Mouse (Mus musculus) embryonic facial prominence, embryonic 11.5 days (tissue): Measurements from ENCODE around the gene Klk8. TPM values are rescaled to one million over a fixed set of nuclear protein-coding genes. Genes with fewer than 3 reads are reported as not detected.

ENCODE experiments used
- ATAC-seq: fragments of 200-750 bp; cut with Nextera tagmentation; replicated peaks from 2 replicates; pipeline ENCODE4 v1.8.0; 2017; ENCODE audit warnings: low read depth; ENCODE audit not compliant: insufficient number of reproducible peaks, low FRiP score, low TSS enrichment
- DNase-seq: peaks from one replicate; pipeline ENCODE4 v3.0.0-alpha.2; 2015; ENCODE audit warnings: low spot score
- H3K27ac ChIP-seq: fragments of 300-500 bp; sonication (generic); replicated peaks from 2 replicates; pipeline ENCODE4 v1.5.1; 2014; ENCODE audit warnings: mild to moderate bottlenecking, low read depth, low read length, control low read depth
- H3K27me3 ChIP-seq: fragments of 300-500 bp; sonication (generic); 2 replicates; pipeline ENCODE4 v1.6.1; 2014; ENCODE audit warnings: mild to moderate bottlenecking, low read length, moderate library complexity, mixed read lengths; ENCODE audit not compliant: control insufficient read depth, insufficient read depth
- H3K36me3 ChIP-seq: fragments of 300-500 bp; sonication (generic); replicated peaks from 2 replicates; pipeline ENCODE4 v1.6.1; 2014; ENCODE audit warnings: low read depth, mild to moderate bottlenecking, low read length, moderate library complexity, mixed read lengths; ENCODE audit not compliant: control insufficient read depth, insufficient read depth
- H3K4me1 ChIP-seq: fragments of 300-500 bp; sonication (generic); 2 replicates; pipeline ENCODE4 v1.6.1; 2014; ENCODE audit warnings: low read length, mixed read lengths; ENCODE audit not compliant: control insufficient read depth, insufficient read depth
- H3K4me2 ChIP-seq: fragments of 300-500 bp; sonication (generic); 2 replicates; pipeline ENCODE4 v1.6.1; 2014; ENCODE audit warnings: low read depth, mild to moderate bottlenecking, control low read depth, low read length, moderate library complexity
- H3K4me3 ChIP-seq: fragments of 300-500 bp; sonication (generic); 2 replicates; pipeline ENCODE4 v1.5.1; 2014; ENCODE audit warnings: low read depth, low read length, control low read depth
- H3K9ac ChIP-seq: fragments of 300-500 bp; sonication (generic); replicated peaks from 2 replicates; pipeline ENCODE4 v1.6.1; 2014; ENCODE audit warnings: mild to moderate bottlenecking, control low read depth, low read length
- H3K9me3 ChIP-seq: fragments of 300-500 bp; sonication (generic); replicated peaks from 2 replicates; pipeline ENCODE4 v1.6.1; 2016; ENCODE audit warnings: mild to moderate bottlenecking, low read length, inconsistent platforms, mixed read lengths; ENCODE audit not compliant: control insufficient read depth
- WGBS: fragments of 180-500 bp; shearing (Covaris S2); extraction: QIAGEN DNeasy Blood & Tissue Kit; methylation state at CpG from one replicate; pipeline ENCODE4 v1.1.7; 2014; 5-methylcytosine and 5-hydroxymethylcytosine counted together
- polyA plus RNA-seq: library from polyadenylated mRNA; unstranded; fragments of >200 nt; fragmentation: Nextera tagmentation; extraction: Ambion mirVana; gene quantifications from 2 replicates; pipeline ENCODE4 v1.2.1, GENCODE M21; 2014

The Klk8 gene
- polyA plus RNA-seq, result 14.4 and 19.0 TPM in 2 replicates

DNA sequence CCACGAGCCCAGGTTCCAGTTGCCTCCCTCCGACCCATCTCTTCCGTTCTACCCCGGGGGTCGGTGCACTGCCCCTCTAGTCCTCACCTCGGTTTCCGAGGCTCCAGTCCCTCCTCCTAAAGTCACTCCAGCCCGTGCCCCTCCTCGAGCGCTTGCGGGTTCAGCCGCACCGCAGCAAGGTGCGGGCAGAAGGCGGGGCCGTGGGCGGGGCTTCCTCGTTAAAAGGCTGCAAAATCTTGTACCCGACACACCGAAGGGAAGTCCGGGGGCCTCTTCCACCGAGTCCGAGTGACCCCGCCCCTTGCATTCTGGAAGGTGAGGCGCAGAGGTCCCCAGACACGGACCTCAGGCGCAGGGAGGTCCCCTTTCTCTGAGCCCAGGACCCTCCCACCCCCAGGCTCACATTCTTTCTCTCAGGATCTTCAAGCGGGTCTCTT is at the start of gene Klk8:
Klk8 (plus strand) TSS at position 245 of the 437 bp plus-strand sequence.
- ATAC-seq, result no peak
- no peaks in the 10 kb centered on the region for H3K9me3 ChIP-seq
- H3K9ac ChIP-seq, result peak within 1 kb of the TSS; percentile 43
- H3K27ac ChIP-seq, result no peak within 1 kb of the TSS
- DNase-seq, result peak; percentile 41
- H3K4me2 ChIP-seq, result peak within 1 kb of the TSS; percentile 61
- H3K4me3 ChIP-seq, result peak within 1 kb of the TSS; percentile 42
- no peaks in the 10 kb centered on the region for H3K4me1 ChIP-seq
- H3K27me3 ChIP-seq, result peaks cover 6% of the 10 kb centered on the region; the same call in 1 of the 2 replicates
- H3K36me3 ChIP-seq, result no peaks in the 10 kb centered on the region
- WGBS, result under 1% methylated on average over 27 of the region's 28 CpGs

DNA sequence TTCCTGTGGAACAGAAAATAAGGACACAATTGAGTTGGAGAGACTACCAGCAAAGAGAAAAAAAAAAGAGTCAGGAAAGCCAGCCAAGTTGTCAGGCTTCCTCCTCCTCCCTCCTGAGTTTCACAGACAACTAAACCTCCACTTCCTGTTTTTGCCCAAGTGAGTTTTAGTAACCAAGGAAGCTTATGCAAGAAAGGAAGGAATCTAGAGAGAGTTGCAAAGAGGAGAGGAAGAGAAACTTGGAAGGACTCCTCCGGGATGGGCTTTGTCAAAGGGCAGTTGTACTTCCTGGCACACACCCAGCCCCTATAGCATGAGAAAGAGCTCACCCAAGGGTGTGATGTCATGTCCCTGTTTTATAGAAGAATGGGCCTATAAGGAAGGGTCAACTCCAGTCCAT is 49.6 kb upstream of the Klk8 start:
- DNase-seq (no peak), ATAC-seq (no peak)
- no peaks in the 10 kb centered on the region for H3K27me3 ChIP-seq
- no peak overlapping the region for H3K9ac ChIP-seq
- H3K4me1 ChIP-seq, result no peaks in the 10 kb centered on the region
- no peak overlapping the region for H3K27ac ChIP-seq
- no peaks in the 10 kb centered on the region for H3K9me3 ChIP-seq
- no peak overlapping the region for H3K4me2 ChIP-seq
- no peaks in the 10 kb centered on the region for H3K36me3 ChIP-seq
- no peak overlapping the region for H3K4me3 ChIP-seq
- 73% methylated on average over 1 of the region's 1 CpGs for WGBS

DNA sequence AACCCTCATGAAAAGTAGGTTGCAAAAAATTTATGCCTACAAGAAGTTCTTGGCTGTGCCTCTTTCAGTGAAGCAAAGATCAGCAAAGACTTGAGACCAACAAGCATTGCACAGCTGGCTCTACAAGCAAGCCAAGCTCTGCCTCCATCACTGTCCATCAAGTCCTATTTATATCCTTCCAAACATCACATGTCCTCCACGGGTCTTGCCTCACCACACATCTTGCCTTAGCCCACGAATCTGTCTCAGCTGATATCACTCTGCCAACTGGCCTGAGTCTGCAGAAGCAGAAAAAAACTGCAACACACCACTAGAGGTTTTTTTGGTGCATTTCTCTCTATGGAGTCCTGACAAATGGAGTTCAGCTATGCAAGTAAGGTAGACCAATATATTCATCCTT is 44.6 kb upstream of the Klk8 start:
- Histone ChIP-seq H3K36me3 (no peaks in the 10 kb centered on the region), H3K4me3 (no peak overlapping the region), H3K4me2 (no peak overlapping the region), H3K27ac (no peak overlapping the region), H3K4me1 (no peaks in the 10 kb centered on the region), H3K27me3 (no peaks in the 10 kb centered on the region), H3K9me3 (no peaks in the 10 kb centered on the region), H3K9ac (no peak overlapping the region)
- 88% methylated on average over 2 of the region's 2 CpGs for WGBS
- DNase-seq (no peak), ATAC-seq (no peak)

DNA sequence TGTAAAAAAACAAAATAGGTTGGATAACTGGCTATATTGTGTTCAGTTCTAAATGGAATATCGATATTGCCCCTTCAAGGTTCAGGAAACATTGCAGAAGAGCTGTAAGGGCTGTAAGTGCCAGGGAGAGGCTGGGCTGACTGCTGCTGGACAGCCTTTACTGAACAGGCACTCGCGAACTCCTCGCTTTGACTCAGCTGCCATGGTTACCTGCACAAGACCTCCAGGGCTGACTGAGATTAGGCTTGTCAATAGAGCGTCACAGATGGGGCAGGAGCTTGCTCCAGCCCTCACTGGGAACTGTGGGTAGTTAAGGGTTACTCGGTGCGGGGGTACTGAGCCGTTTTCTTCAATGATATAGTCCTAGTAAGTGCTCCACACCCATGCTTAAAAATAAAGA is 30.9 kb upstream of the Klk8 start:
- Histone ChIP-seq H3K9me3 (no peaks in the 10 kb centered on the region), H3K4me1 (no peaks in the 10 kb centered on the region), H3K27ac (no peak overlapping the region), H3K27me3 (no peaks in the 10 kb centered on the region), H3K4me2 (no peak overlapping the region), H3K9ac (no peak overlapping the region), H3K4me3 (no peak overlapping the region), H3K36me3 (no peaks in the 10 kb centered on the region)
- 49% methylated on average over 8 of the region's 8 CpGs for WGBS
- no peak for DNase-seq
- no peak for ATAC-seq

DNA sequence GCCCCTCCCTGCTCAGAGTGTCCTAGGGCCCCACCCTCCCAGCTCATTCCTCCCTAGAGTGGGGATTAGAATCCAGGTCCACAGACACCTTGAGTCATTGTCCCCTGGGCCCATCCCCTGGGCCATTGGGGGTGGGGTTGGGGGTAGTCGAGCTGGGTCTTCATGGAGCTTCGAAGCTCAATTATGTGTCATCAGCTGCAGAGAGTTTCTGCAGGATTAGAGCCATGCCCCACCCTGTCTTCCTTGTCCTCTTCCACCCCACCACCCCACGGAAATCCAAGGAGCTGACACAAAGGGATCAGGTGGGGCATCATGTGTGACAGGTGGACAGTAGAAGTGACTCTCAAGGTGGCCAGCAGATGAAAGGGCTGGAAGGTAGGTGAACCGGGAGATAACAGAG is 28.8 kb upstream of the Klk8 start, which contains the start of gene Klk12:
Klk12 (plus strand) TSS at position 301 of the 400 bp plus-strand sequence.
- Histone ChIP-seq H3K36me3 (no peaks in the 10 kb centered on the region), H3K4me1 (no peaks in the 10 kb centered on the region), H3K27ac (no peak within 1 kb of the TSS), H3K9me3 (no peaks in the 10 kb centered on the region), H3K4me3 (no peak within 1 kb of the TSS), H3K9ac (no peak within 1 kb of the TSS), H3K27me3 (no peaks in the 10 kb centered on the region), H3K4me2 (no peak within 1 kb of the TSS)
- ATAC-seq (no peak), DNase-seq (no peak)
- 86% methylated on average over 4 of the region's 4 CpGs for WGBS

DNA sequence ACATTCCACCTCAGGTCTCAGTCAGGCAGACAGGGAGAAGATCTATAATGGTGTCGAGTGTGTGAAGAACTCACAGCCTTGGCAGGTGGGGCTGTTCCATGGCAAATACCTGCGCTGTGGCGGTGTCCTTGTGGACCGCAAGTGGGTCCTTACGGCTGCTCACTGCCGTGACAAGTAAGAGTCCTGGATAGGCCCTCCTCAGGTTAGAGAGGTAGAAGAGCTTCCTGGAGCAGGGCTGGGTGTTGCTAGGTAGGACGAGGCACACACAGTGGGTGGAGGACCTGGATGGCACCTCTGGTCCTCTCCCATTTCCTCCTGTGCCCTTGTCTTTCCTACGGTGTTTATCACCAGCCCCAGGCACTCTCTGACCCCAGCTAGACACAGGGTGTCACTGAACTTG is 27.7 kb upstream of the Klk8 start:
- ATAC-seq, result no peak; the same call in 1 of the 2 replicates
- no peak overlapping the region for H3K9ac ChIP-seq
- no peaks in the 10 kb centered on the region for H3K9me3 ChIP-seq
- no peaks in the 10 kb centered on the region for H3K27me3 ChIP-seq
- H3K36me3 ChIP-seq, result no peaks in the 10 kb centered on the region
- no peak overlapping the region for H3K4me3 ChIP-seq
- 88% methylated on average over 8 of the region's 8 CpGs for WGBS
- DNase-seq, result no peak
- H3K4me1 ChIP-seq, result no peaks in the 10 kb centered on the region
- H3K4me2 ChIP-seq, result no peak overlapping the region
- H3K27ac ChIP-seq, result no peak overlapping the region

DNA sequence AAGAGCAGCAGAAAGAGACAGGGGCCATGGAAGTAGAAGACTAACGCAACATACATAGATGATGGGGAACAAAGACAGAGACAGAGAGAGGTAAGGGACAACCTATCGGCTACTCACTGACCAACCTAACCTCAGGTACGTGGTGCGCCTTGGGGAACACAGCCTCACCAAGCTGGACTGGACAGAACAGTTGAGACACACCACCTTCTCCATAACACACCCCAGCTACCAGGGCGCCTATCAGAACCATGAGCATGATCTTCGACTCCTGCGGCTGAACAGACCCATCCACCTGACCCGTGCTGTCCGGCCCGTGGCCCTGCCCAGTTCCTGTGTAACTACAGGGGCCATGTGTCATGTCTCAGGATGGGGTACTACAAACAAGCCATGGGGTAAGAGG is 26.7 kb upstream of the Klk8 start:
- Histone ChIP-seq H3K27me3 (no peaks in the 10 kb centered on the region), H3K4me2 (no peak overlapping the region), H3K27ac (no peak overlapping the region), H3K4me3 (no peak overlapping the region), H3K9me3 (no peaks in the 10 kb centered on the region), H3K36me3 (no peaks in the 10 kb centered on the region), H3K9ac (no peak overlapping the region), H3K4me1 (no peaks in the 10 kb centered on the region)
- no peak for DNase-seq
- no peak for ATAC-seq
- WGBS, result 94% methylated on average over 10 of the region's 10 CpGs

DNA sequence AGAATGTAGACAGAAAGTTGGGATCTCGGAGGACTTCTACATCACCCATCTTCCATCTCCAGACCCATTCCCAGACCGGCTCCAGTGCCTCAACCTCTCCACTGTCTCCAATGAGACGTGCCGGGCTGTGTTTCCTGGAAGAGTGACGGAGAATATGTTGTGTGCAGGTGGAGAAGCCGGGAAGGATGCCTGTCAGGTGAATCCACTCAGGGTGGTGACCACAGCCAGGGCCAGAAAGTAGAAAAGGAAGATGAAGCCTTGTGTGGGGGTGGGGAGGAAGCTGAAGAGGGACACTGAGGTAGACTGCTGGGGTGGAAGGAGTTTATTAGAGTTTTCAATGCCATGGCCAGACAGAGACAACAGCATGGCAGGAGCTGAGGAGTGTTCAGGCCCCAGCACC is 25.5 kb upstream of the Klk8 start:
- Histone ChIP-seq H3K4me1 (no peaks in the 10 kb centered on the region), H3K9ac (no peak overlapping the region), H3K27me3 (no peaks in the 10 kb centered on the region), H3K4me3 (no peak overlapping the region), H3K36me3 (no peaks in the 10 kb centered on the region), H3K27ac (no peak overlapping the region), H3K9me3 (no peaks in the 10 kb centered on the region), H3K4me2 (no peak overlapping the region)
- no peak for DNase-seq
- WGBS, result 93% methylated on average over 6 of the region's 6 CpGs
- no peak for ATAC-seq
